Mouse (Mus musculus) brain, embryonic 18.5 days (tissue): ENCODE measurements at regions not wholly inside any gene's neighbourhood (a gene's known extent, or its start where the extent isn't known, plus 50 kb on each side); places are given as distances from the start of the nearest gene placed in this dataset.

Experiments used
- DNase-seq: peaks from one replicate; pipeline ENCODE4 v3.0.0-alpha.2; 2012; ENCODE audit warnings: low read depth, low spot score

GRCm38 (mm10) chr8:46411877-46412625 lies 58.8 kb upstream of the Acsl1 start:
- DNase-seq, result no peak

GRCm38 (mm10) chr8:46413349-46414024 lies 57.4 kb upstream of the Acsl1 start:
- no peak for DNase-seq

GRCm38 (mm10) chr8:46414874-46415273 lies 56.0 kb upstream of the Acsl1 start:
- no peak for DNase-seq

GRCm38 (mm10) chr8:46419402-46419801 lies 51.4 kb upstream of the Acsl1 start:
- DNase-seq, result no peak

GRCm38 (mm10) chr8:46420476-46420875 lies 50.4 kb upstream of the Acsl1 start:
- DNase-seq, result no peak
